Mouse (Mus musculus): ENCODE results near the gene Slc30a1.

DNA sequence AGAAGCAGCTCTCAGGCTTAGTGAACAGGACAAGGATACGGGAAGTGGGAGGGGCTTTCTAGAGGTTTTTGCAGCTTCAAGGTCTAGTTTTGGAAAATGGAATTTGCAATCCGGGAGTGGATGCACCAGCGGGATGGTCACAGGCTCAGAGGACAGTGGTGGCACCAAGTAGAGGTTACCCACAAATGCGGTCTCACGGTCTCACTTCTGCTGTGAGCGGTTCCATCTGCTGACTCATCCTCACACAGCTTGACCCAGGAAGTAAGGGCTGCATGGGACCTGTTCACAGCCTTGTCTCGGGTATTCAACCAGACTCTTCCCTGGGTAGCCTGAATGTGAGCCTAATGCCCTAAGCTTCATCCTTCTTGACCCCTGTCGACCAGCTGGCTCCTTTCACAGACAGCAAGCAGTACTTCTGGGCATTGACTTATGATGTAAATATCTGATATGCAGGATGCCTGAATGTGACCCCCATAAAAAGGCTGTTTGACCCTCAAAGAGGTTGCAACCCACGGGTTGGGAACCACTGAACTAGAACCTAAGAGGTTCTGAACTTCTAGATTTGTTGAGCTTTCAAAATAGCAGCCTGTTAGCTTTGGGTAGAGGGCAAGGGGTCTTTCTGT is 30.8 kb upstream of the Slc30a1 start:
- TF ChIP-seq POLR2A (IDR thresholded peaks at IDR 0.05; ENCODE audit: extremely low read depth, insufficient read depth, low read length) (no peak), CTCF (IDR thresholded peaks at IDR 0.05; ENCODE audit: low read depth, low read length) (no peak)
